Mouse (Mus musculus) lung, adult 2 months (tissue): ENCODE data around the gene Adam19.

Experiments used
- CTCF ChIP-seq: fragments of 200-500 bp; IDR thresholded peaks from 2 replicates; pipeline ENCODE4 v1.5.1; 2011; ENCODE audit warnings: mild to moderate bottlenecking, low read length, control low read depth; ENCODE audit not compliant: insufficient read depth
- POLR2A ChIP-seq: fragments of 200-500 bp; IDR thresholded peaks from 2 replicates; pipeline ENCODE4 v1.6.1; 2011; ENCODE audit warnings: low read depth, mild to moderate bottlenecking, control low read depth, low read length, borderline replicate concordance; ENCODE audit errors: extremely low read depth

GRCm38 (mm10) chr11:46076442-46077158, 20.8 kb downstream of the Adam19 start:
- no peak for TF ChIP-seq CTCF
- TF ChIP-seq POLR2A = no peak
